Mouse (Mus musculus) testis, adult 2 months (tissue): ENCODE measurements around the gene Nxnl1.

ENCODE experiments used
- CTCF ChIP-seq: fragments of 200-500 bp; IDR thresholded peaks from 2 replicates; pipeline ENCODE4 v1.5.1; 2012; ENCODE audit warnings: low read depth, mild to moderate bottlenecking, inconsistent platforms, low read length, moderate library complexity; ENCODE audit not compliant: control insufficient read depth, insufficient read depth, insufficient replicate concordance
- POLR2A ChIP-seq: fragments of 200-500 bp; IDR thresholded peaks from 2 replicates; pipeline ENCODE4 v1.6.1; 2012; ENCODE audit warnings: low read depth, mild to moderate bottlenecking, inconsistent platforms, low read length, moderate library complexity; ENCODE audit not compliant: control insufficient read depth

- TF ChIP-seq CTCF (no peak), POLR2A (no peak)
Measured at GRCm38 (mm10) chr8:71527162-71527870, 39.1 kb downstream of the Nxnl1 start.
